Mouse (Mus musculus) embryonic facial prominence, embryonic 11.5 days (tissue): ENCODE data around the gene Phgdh. TPM values are rescaled to one million over a fixed set of nuclear protein-coding genes. Genes with fewer than 3 reads are reported as not detected.

Source experiments
- ATAC-seq: fragments of 200-750 bp; cut with Nextera tagmentation; replicated peaks from 2 replicates; pipeline ENCODE4 v1.8.0; 2017; ENCODE audit warnings: low read depth; ENCODE audit not compliant: insufficient number of reproducible peaks, low FRiP score, low TSS enrichment
- DNase-seq: peaks from one replicate; pipeline ENCODE4 v3.0.0-alpha.2; 2015; ENCODE audit warnings: low spot score
- H3K27ac ChIP-seq: fragments of 300-500 bp; sonication (generic); replicated peaks from 2 replicates; pipeline ENCODE4 v1.5.1; 2014; ENCODE audit warnings: mild to moderate bottlenecking, low read depth, low read length, control low read depth
- H3K27me3 ChIP-seq: fragments of 300-500 bp; sonication (generic); 2 replicates; pipeline ENCODE4 v1.6.1; 2014; ENCODE audit warnings: mild to moderate bottlenecking, low read length, moderate library complexity, mixed read lengths; ENCODE audit not compliant: control insufficient read depth, insufficient read depth
- H3K36me3 ChIP-seq: fragments of 300-500 bp; sonication (generic); replicated peaks from 2 replicates; pipeline ENCODE4 v1.6.1; 2014; ENCODE audit warnings: low read depth, mild to moderate bottlenecking, low read length, moderate library complexity, mixed read lengths; ENCODE audit not compliant: control insufficient read depth, insufficient read depth
- H3K4me1 ChIP-seq: fragments of 300-500 bp; sonication (generic); 2 replicates; pipeline ENCODE4 v1.6.1; 2014; ENCODE audit warnings: low read length, mixed read lengths; ENCODE audit not compliant: control insufficient read depth, insufficient read depth
- H3K4me2 ChIP-seq: fragments of 300-500 bp; sonication (generic); 2 replicates; pipeline ENCODE4 v1.6.1; 2014; ENCODE audit warnings: low read depth, mild to moderate bottlenecking, control low read depth, low read length, moderate library complexity
- H3K4me3 ChIP-seq: fragments of 300-500 bp; sonication (generic); 2 replicates; pipeline ENCODE4 v1.5.1; 2014; ENCODE audit warnings: low read depth, low read length, control low read depth
- H3K9ac ChIP-seq: fragments of 300-500 bp; sonication (generic); replicated peaks from 2 replicates; pipeline ENCODE4 v1.6.1; 2014; ENCODE audit warnings: mild to moderate bottlenecking, control low read depth, low read length
- H3K9me3 ChIP-seq: fragments of 300-500 bp; sonication (generic); replicated peaks from 2 replicates; pipeline ENCODE4 v1.6.1; 2016; ENCODE audit warnings: mild to moderate bottlenecking, low read length, inconsistent platforms, mixed read lengths; ENCODE audit not compliant: control insufficient read depth
- WGBS: fragments of 180-500 bp; shearing (Covaris S2); extraction: QIAGEN DNeasy Blood & Tissue Kit; methylation state at CpG from one replicate; pipeline ENCODE4 v1.1.7; 2014; 5-methylcytosine and 5-hydroxymethylcytosine counted together
- polyA plus RNA-seq: library from polyadenylated mRNA; unstranded; fragments of >200 nt; fragmentation: Nextera tagmentation; extraction: Ambion mirVana; gene quantifications from 2 replicates; pipeline ENCODE4 v1.2.1, GENCODE M21; 2014

Phgdh gene
- polyA plus RNA-seq, 1 experiment from 2014 or later = 306 TPM

DNA sequence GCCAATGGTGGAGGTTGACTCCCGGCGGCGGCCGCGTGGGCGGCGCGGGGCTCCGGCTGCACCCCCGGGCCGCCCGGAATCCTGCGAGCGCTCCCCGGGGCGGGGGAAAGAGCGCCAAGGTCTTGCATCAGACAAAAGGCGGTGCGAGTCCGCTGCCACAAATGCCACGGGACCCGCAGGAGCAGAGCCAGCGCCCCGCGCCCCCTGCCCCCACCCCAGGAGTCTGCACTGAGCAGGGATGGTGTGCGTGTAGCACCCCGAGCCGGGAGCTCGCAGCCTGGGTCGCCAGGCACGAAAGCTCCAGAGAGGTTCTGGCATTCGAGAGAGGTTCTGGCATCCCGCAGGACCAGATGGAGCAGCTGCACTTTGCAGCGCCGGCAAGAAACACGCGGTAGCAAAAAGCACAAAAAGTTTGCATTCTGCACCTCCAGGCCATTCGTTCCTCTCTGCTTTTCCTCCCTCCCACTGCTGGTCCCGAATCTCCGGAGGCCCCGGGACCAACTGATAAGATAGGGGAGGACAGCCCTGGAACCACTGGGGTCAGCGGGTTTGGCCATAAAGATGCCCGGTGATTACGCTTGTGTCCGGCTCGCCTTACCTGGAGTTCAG lies 589 bp downstream of the Phgdh start:
- peak; percentile 40; the same call in 1 of the 2 replicates for ATAC-seq

DNA sequence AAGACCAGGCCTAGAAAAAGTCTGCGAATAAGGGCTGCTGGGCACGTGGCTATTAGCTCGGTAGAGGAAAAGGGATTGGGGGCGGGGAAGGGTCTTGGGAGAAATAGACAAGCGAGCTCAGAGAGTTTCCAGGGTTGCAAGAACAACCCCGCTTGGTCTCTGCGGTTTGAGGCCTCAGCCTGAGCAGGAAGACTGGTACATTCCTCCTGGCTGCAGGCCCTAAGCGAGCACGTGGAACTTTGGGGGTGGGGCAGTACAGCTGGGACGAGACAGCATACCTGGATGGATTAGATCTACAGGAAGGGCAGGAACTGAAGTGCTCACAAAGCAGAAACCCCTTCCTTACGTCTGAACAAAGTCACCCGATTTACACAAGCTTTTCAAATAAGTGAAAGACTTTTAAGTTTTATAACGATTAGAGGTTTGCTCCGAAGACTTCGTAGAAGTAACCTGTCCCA lies 1.2 kb downstream of the Phgdh start:
- H3K36me3 ChIP-seq = no peaks in the 10 kb centered on the region
- peak; percentile 49; the same call in 1 of the 2 replicates for ATAC-seq

More for the DNA sequence above, 589 bp downstream of the Phgdh start:
- Histone ChIP-seq H3K4me2 (peak overlapping the region; percentile 59), H3K27me3 (no peaks in the 10 kb centered on the region), H3K27ac (no peak overlapping the region), H3K4me3 (peak overlapping the region; percentile 58), H3K9ac (peak overlapping the region; percentile 62), H3K36me3 (no peaks in the 10 kb centered on the region), H3K4me1 (no peaks in the 10 kb centered on the region; the same call in 1 of the 2 replicates), H3K9me3 (no peaks in the 10 kb centered on the region)
- WGBS = under 1% methylated on average over 46 of the region's 46 CpGs
- peak; percentile 60 for DNase-seq

DNA sequence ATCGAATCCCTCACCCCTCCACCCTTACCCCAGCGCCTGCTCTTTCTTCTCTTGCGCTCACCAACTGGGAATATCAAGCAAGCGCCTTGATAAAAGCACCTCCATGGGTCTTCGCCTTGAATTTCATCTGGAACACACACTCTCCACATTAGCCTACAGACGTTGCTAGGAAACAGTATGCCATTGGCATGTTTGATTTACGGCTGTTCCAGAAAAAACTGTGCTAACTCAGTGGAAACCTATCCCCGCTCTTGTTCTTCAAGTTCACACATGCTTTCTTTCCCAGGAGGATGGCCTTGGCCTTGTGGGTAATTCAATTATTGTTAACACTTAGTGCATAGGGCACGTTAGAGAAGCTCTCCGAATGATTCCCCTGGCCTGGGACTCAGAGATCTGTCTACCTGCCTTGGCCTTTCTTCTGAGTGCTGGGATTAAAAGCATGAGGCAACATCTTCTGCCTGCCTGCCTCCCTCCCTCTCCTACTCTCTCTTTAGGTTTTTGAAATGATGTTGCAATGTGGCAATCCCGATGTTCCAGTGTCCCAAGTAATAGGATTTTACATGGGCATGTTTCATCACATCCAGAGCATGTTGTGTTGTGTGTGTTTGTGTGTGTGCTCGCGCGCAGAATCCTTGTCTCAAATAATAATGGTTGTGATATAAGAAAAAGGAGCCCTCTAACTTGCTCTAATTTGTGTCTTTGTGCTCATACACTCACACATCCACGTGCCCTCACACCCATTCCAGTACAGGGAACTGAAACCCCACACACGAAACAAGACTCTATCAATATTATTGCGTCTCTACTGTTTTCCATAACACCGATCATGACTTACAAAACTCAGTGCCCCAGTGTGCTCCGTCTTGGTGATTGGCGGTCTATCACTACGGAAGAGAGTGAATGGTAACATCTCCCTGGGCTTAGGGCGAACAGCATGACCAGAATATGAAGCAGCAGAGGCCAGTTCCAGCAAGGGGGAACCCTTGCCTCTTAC lies 2.8 kb downstream of the Phgdh start:
- ATAC-seq = no peak
- WGBS = 80% methylated on average over 22 of the region's 22 CpGs
- DNase-seq = peak; percentile 8

More for the DNA sequence above, 1.2 kb downstream of the Phgdh start:
- peak overlapping the region; percentile 59 for H3K4me2 ChIP-seq
- H3K27me3 ChIP-seq = no peaks in the 10 kb centered on the region
- no peak overlapping the region for H3K27ac ChIP-seq
- H3K9me3 ChIP-seq = no peaks in the 10 kb centered on the region
- WGBS = 6% methylated on average over 15 of the region's 15 CpGs
- peak overlapping the region; percentile 58 for H3K4me3 ChIP-seq
- H3K9ac ChIP-seq = peak overlapping the region; percentile 62
- no peaks in the 10 kb centered on the region; the same call in 1 of the 2 replicates for H3K4me1 ChIP-seq
- DNase-seq = peak; percentile 73

DNA sequence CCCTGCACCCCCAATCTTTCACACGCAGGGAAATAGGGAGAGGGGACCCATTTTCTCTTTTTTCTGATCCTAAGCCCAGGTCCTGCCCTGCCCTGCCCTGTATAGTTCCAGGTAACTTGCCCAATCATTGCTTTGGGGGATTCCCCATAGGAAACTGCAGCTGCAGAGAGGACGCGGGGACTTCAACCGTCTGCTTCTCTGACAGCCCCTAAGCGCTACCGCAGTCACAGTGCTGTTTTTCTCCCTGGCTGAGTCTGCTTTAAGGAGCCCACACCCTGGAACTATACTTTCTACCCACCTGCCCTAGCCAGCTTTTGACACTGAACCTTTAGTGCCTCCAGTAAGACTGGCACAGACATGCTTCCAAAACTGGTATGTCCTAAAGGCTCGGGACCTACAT lies 3.9 kb downstream of the Phgdh start:
- DNase-seq = no peak
- no peaks in the 10 kb centered on the region; the same call in 1 of the 2 replicates for H3K4me1 ChIP-seq
- H3K27ac ChIP-seq = no peak overlapping the region
- no peak overlapping the region for H3K9ac ChIP-seq
- peaks cover 2% of the 10 kb centered on the region for H3K36me3 ChIP-seq
- no peak overlapping the region for H3K4me2 ChIP-seq
- H3K4me3 ChIP-seq = no peak overlapping the region
- ATAC-seq = no peak
- WGBS = 79% methylated on average over 7 of the region's 7 CpGs
- H3K27me3 ChIP-seq = no peaks in the 10 kb centered on the region
- H3K9me3 ChIP-seq = no peaks in the 10 kb centered on the region

More for the DNA sequence above, 2.8 kb downstream of the Phgdh start:
- Histone ChIP-seq H3K9me3 (no peaks in the 10 kb centered on the region), H3K27me3 (no peaks in the 10 kb centered on the region), H3K4me3 (no peak overlapping the region), H3K9ac (no peak overlapping the region; the same call in 1 of the 2 replicates), H3K4me1 (no peaks in the 10 kb centered on the region; the same call in 1 of the 2 replicates), H3K36me3 (peaks cover 2% of the 10 kb centered on the region), H3K4me2 (no peak overlapping the region), H3K27ac (no peak overlapping the region)

DNA sequence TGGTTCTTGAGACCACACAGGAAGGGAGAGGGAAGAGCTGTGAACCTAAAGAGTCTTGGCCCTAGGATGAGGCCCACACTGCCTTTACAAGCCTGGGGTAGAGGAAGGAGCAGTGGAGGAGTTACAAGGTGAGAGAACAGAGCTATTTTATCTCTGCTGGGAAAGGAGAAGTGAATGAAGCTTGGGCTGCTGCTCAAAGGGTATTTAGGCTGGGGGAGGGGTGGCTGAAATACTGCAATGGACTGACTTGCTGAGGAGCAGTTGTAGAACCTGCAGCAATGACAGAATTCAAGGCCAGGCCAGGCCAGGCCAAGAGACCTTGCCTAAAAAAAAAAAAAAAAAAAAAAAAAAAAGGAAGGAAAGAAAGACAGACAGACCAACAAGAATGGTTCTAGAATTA lies 4.5 kb downstream of the Phgdh start:
- no peak overlapping the region for H3K27ac ChIP-seq
- ATAC-seq (no peak), DNase-seq (no peak)
- no peaks in the 10 kb centered on the region for H3K9me3 ChIP-seq
- no peak overlapping the region for H3K9ac ChIP-seq
- no peaks in the 10 kb centered on the region for H3K27me3 ChIP-seq
- no peak overlapping the region for H3K4me2 ChIP-seq
- no peak overlapping the region for H3K4me3 ChIP-seq
- no peaks in the 10 kb centered on the region; the same call in 1 of the 2 replicates for H3K4me1 ChIP-seq
- peaks cover 2% of the 10 kb centered on the region for H3K36me3 ChIP-seq

DNA sequence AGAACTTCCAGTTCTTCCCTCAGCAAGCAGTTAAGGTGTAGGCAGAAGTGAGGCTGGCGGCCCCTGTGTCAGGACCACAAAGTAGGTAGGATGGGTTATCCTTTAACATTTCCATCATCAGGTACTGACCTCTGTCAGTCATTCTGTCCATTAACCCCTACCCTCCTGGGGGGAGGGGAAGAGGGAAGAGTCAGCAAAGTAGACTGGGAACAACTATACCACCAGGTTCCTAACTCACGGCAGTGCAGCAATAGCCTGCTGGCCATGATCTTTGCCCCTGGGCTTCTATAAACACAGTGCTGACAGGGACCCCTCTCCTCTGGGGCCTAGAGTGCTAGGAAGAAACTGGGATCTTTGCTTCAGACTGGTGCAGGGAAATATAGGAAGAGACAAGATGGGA lies 5.8 kb downstream of the Phgdh start:
- H3K4me3 ChIP-seq = no peak overlapping the region
- H3K27ac ChIP-seq = no peak overlapping the region
- H3K36me3 ChIP-seq = peaks cover 2% of the 10 kb centered on the region
- H3K4me1 ChIP-seq = no peaks in the 10 kb centered on the region; the same call in 1 of the 2 replicates
- 72% methylated on average over 2 of the region's 2 CpGs for WGBS
- DNase-seq = no peak
- H3K27me3 ChIP-seq = no peaks in the 10 kb centered on the region
- H3K4me2 ChIP-seq = no peak overlapping the region
- H3K9me3 ChIP-seq = no peaks in the 10 kb centered on the region
- no peak for ATAC-seq
- H3K9ac ChIP-seq = no peak overlapping the region

DNA sequence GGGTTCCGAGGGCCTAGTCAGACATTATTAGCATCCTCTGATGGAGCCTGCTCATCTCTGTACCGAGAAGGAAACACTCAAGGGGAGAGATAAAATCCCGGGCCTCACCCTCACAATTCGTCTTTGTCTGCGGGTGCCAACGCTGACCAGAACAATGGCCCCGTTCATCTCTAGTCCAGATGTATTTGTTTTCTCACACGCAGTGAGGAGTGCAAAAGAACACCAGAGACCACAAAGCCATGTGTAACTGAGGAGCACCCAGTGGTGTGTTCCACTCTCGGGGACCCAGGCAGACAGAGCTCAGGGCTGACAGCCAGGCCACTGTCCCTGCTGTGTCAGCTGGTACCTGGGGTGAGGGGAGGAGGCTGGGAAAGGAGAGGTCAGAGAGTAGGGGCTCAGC lies 15.6 kb downstream of the Phgdh start:
- Histone ChIP-seq H3K36me3 (no peaks in the 10 kb centered on the region; the same call in none of the 2 replicates), H3K4me2 (no peak overlapping the region), H3K27ac (no peak overlapping the region), H3K9ac (no peak overlapping the region), H3K27me3 (no peaks in the 10 kb centered on the region), H3K4me3 (no peak overlapping the region), H3K4me1 (no peaks in the 10 kb centered on the region), H3K9me3 (no peaks in the 10 kb centered on the region)
- WGBS = 33% methylated on average over 9 of the region's 9 CpGs
- DNase-seq (no peak), ATAC-seq (no peak; the same call in 1 of the 2 replicates)
